Mouse (Mus musculus) neutrophil, adult 83 days (primary cell): Measurements from ENCODE around the gene Tbx1. TPM values are rescaled to one million over a fixed set of nuclear protein-coding genes. Genes with fewer than 3 reads are reported as not detected.

Experiments used
- total RNA-seq, 2 experiments: library from RNA; stranded (reverse); gene quantifications; one replicate each; pipeline ENCODE4 v1.2.4; 2023

Tbx1 gene
- not detected for total RNA-seq

DNA sequence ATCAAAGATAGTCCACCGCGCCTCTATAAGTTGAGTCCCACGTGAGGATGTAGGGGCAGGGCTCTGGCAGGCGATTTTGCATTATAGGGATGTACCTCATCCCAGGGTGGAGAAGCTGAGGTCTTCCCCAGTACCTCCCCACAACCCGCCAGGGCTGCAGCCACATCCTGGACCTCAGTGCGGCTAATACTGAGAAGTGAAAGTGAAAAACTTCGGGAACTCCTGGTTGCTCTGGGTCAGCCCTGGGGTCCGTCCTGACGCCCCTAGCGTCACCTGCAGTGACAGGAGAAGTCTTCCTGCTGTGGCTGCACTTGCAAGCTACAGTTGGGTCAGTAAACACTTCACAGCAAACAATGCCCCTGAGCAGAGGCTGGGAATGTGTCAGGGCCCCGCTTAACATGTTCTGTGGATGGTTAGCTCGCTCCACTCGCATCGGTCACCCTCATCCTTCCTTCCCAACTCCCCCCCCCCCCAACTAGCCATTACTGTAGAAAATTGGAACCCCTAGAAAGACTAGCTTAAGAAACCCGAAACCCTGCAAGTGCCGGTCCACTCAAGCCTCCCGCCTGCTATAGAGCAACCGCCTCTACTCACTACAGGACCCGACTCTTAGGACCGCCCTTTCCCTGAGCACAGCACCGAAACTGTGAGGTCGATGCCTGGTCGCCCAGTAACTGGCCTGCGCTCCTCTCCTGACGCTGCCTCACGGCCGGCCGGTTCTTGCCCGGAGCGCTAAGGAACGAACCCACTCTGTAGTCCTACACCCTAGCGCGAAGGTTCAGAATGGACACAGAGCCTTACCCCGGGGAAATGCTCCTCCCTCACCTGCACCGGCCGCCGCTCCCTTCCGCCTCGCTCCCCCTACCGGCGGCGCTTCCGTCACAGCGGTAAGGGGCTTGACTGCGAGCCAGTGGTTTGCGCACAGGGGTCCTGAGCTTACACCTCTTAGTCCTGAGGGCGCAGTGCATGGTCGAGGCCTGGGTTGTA is at the start of gene Tbx1:
Gene Tbx1 (minus strand): TSS at position 868 of the 987 bp plus-strand sequence.

DNA sequence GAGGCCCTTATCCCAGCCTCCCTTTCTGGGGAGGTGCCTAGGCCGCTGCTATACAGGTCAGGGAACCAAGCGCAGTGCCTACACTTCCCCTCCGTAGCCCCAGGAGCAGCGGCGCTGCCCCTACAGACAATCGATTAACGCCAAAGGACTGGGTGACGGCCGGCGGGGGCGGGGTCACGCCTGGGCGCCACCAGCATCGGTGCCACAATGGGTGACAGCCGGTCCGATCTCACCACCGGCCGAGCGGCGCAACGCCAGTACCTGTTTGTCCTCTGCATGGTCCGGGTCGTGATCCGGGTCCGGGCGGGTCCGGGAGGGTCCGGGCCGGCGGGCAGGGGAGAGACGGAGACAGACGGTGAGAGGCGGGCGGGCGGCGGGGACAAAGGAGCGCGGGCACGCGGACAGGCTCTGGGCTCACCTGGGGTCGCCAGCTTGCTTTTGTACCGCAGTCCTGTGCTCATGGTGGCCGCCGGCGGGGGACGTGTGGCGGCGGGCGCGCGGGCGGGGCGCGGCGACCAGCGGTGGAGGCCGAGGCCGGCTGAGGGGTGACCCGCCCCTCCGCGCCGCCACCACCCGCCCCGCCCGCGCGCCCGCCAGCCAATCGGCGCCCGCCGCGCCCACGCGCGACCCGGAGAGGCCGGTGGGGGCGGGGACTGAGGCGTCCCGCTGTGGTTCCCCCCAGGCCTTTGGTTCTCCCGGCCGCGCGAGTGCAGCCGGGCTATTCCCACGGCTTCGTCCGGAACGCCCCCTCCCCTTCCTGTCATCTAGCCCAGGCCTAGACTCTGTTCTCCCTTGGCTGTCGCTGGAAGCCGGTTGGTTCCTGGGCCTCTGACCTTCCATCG is 39.1 kb upstream of the Tbx1 start, which contains the start of gene Sept5:
Gene Sept5 (minus strand): TSS at position 565 of the 842 bp plus-strand sequence.

GRCm38 (mm10) chr16:18626376-18626878 is 36.0 kb upstream of the Tbx1 start, which contains the start of gene Gm49601:
Gm49601 (minus strand) TSS chr16:18626427.

GRCm38 (mm10) chr16:18622019-18622418 is 31.5 kb upstream of the Tbx1 start, which contains the start of gene Gp1bb:
Gp1bb (minus strand) TSS chr16:18622403.

Other genes starting within 250 kb of the Tbx1 start
- 10 to 100 TPM; 24.6 to 29.5 TPM for gene Tango2, start 242.6 kb downstream of the Tbx1 start, total RNA-seq
- gene Arvcf, start 242.5 kb downstream of the Tbx1 start, total RNA-seq: 1 to 10 TPM; 6.7 to 7.6 TPM
- gene Txnrd2, start 164.3 kb downstream of the Tbx1 start, total RNA-seq: 10 to 100 TPM; 12.7 to 17.6 TPM
- 10 to 100 TPM; 34.6 to 39.1 TPM for gene Comt, start 163.8 kb downstream of the Tbx1 start, total RNA-seq
- 1 to 10 TPM; 1.1 to 3.9 TPM for gene Gnb1l, start 92.0 kb downstream of the Tbx1 start, total RNA-seq
- 1 to 10 TPM; 1.3 to 2.1 TPM for gene Rtl10, start 91.8 kb downstream of the Tbx1 start, total RNA-seq
- under 1 TPM in 1 of 2 experiments, not detected in 1; 0.85 TPM for gene Gp1bb, start 31.7 kb upstream of the Tbx1 start, total RNA-seq
- 10 to 100 TPM; 62.3 to 64.3 TPM for gene Gm49601, start 35.8 kb upstream of the Tbx1 start, total RNA-seq
- gene Sept5, start 39.3 kb upstream of the Tbx1 start, total RNA-seq: 100 to 1,000 TPM; 177 to 200 TPM
- gene Cldn5, start 186.2 kb upstream of the Tbx1 start, total RNA-seq: not detected
- gene Ufd1, start 221.1 kb upstream of the Tbx1 start, total RNA-seq: 10 to 100 TPM; 59.3 to 62.7 TPM
- 10 to 100 TPM; 39.0 to 45.8 TPM for gene Cdc45, start 221.3 kb upstream of the Tbx1 start, total RNA-seq
- 1 to 10 TPM; 5.5 to 8.0 TPM for gene 2510002D24Rik, start 245.9 kb upstream of the Tbx1 start, total RNA-seq
- gene Gm28539, start 245.9 kb upstream of the Tbx1 start, total RNA-seq: 1 to 10 TPM; 7.1 to 8.4 TPM